Comparison of ENCODE assay signal across 8 mouse cellular contexts in genomic region chr11:31371256-31371838, GRCm38 (mm10). TPM values are rescaled to one million over a fixed set of nuclear protein-coding genes. Genes with fewer than 3 reads are reported as not detected.
DNase-seq lines count a peak whose midpoint lies in the region; ATAC-seq lines count a peak whose summit lies in the region.

No protein-coding gene starts in this region.

- no peaks in the 10 kb centered on the region for H3K9me3 ChIP-seq in kidney, embryonic 16.5 days (ENCODE audit: low read length)
- no peaks in the 10 kb centered on the region for H3K9me3 ChIP-seq in hindbrain, embryonic 10.5 days

- ATAC-seq in kidney, embryonic 16.5 days (ENCODE audit: low FRiP score, low TSS enrichment), result no peak
- ATAC-seq in megakaryocyte progenitor cell, adult 5-6 weeks (replicated peaks; ENCODE audit: poor library complexity), result no peak

- H3K27me3 ChIP-seq in kidney, embryonic 16.5 days (ENCODE audit: insufficient read depth, low read length), result peaks cover 38% of the 10 kb centered on the region
- H3K27me3 ChIP-seq in hindbrain, embryonic 10.5 days (ENCODE audit: insufficient read depth, poor library complexity, severe bottlenecking), result peaks cover 55% of the 10 kb centered on the region

- no peak for DNase-seq in kidney, adult 18-20 months
- peak; percentile 33 for DNase-seq in hindbrain, embryonic 10.5 days (ENCODE audit: low spot score)
- peak; percentile 21 for DNase-seq in lung, postnatal 36 days
- peak; percentile 55 for DNase-seq in thymus, postnatal 4 days
- no peak for DNase-seq in spleen, adult 12 weeks (ENCODE audit: low spot score)

- H3K27ac ChIP-seq in kidney, embryonic 16.5 days (ENCODE audit: low read length), result no peak overlapping the region
- H3K27ac ChIP-seq in brown adipose tissue, adult 24 weeks (replicated peaks; ENCODE audit: low read depth, low read length), result no peak overlapping the region
- H3K27ac ChIP-seq in hindbrain, embryonic 10.5 days, result peak overlapping the region; percentile 47; the same call in 1 of the 2 replicates

- peaks cover 17% of the 10 kb centered on the region; the same call in 1 of the 2 replicates for H3K4me1 ChIP-seq in kidney, embryonic 16.5 days (ENCODE audit: insufficient read depth, low read length)
- 0 out of 2 replicates have a peak, but pooled peaks cover 2% of the 10 kb centered on the region for H3K4me1 ChIP-seq in brown adipose tissue, adult 24 weeks (ENCODE audit: control insufficient read depth, insufficient read depth, insufficient read length, low read length)
- H3K4me1 ChIP-seq in hindbrain, embryonic 10.5 days (replicated peaks), result peaks cover 30% of the 10 kb centered on the region

- peak overlapping the region; percentile 96 for H3K4me2 ChIP-seq in kidney, embryonic 16.5 days (replicated peaks; ENCODE audit: low read depth, low read length)

- under 1% methylated on average over 39 of the region's 39 CpGs for WGBS in kidney, embryonic 16.5 days
- WGBS in hindbrain, embryonic 10.5 days, result 1% methylated on average over 39 of the region's 39 CpGs

- H3K4me3 ChIP-seq in kidney, embryonic 16.5 days (ENCODE audit: low read length), result peak overlapping the region; percentile 61
- H3K4me3 ChIP-seq in brown adipose tissue, adult 24 weeks (ENCODE audit: insufficient read depth, low read depth, low read length), result peak overlapping the region; percentile 32; the same call in 1 of the 2 replicates
- H3K4me3 ChIP-seq in hindbrain, embryonic 10.5 days, result peak overlapping the region; percentile 60

- no peaks in the 10 kb centered on the region for H3K36me3 ChIP-seq in kidney, embryonic 16.5 days (ENCODE audit: insufficient read depth, low read length)
- H3K36me3 ChIP-seq in hindbrain, embryonic 10.5 days, result no peaks in the 10 kb centered on the region

- H3K9ac ChIP-seq in kidney, embryonic 16.5 days (replicated peaks; ENCODE audit: low read length), result peak overlapping the region; percentile 53; the same call in 1 of the 2 replicates

RNA-seq across cellular contexts. Expression of gene Stc2, which starts 1.5 kb away (rescaled TPM):
- 2.8 and 3.6 TPM in 2 replicates for polyA plus RNA-seq in kidney, embryonic 16.5 days (2015; fragmentation: Nextera tagmentation; extraction: Ambion mirVana)
- 0.67 and 1.0 TPM in 2 replicates for polyA plus RNA-seq in brown adipose tissue, adult 24 weeks (2012; ENCODE audit: insufficient read depth, insufficient read length, missing spikeins)
- 0.90 and 1.5 TPM in 2 replicates for polyA plus RNA-seq in hindbrain, embryonic 10.5 days (2016; fragmentation: Nextera tagmentation; extraction: Ambion mirVana)
- 0.17 and 0.22 TPM in 2 replicates for total RNA-seq in megakaryocyte progenitor cell, adult 5-6 weeks (2015)
- total RNA-seq in megakaryocyte progenitor cell, adult 5-6 weeks (2017), result 0.37 and 1.3 TPM in 2 replicates

Comparison
In these comparisons a context has a peak if more than half of its experiments do, and no peak if none do; other contexts are left out.
1. DNase-seq: peak in hindbrain, embryonic 10.5 days (single experiment), lung, postnatal 36 days (single experiment) and thymus, postnatal 4 days (single experiment); none in kidney, adult 18-20 months (single experiment) and spleen, adult 12 weeks (single experiment).
2. Peak in every context shown above with its lines, with median percentiles within 50 percentile points of each other: H3K4me3 ChIP-seq.